ENCODE assay signal across 23 mouse cellular contexts in the genomic region with DNA sequence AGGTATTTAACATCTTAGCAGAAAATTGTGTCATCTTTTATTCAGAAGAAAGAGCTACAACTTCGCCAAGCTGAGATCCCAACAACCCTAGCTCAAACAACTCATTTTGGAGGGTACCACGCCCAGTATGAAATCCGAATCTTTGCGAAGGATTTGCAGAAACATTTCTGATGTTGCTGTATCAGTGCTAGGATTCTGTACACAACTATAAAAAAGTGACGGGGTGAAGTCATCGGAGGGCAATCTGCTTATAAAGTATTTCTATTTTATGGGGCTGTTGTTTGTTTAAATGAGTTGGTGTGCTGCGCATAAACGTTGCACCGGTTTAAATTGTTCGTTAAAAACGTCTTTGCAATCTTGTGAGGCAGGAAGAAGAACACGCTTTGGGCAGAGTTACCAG. TPM values are rescaled to one million over a fixed set of nuclear protein-coding genes. Genes with fewer than 3 reads are reported as not detected.
DNase-seq lines count a peak whose midpoint lies in the region; ATAC-seq and TF ChIP-seq lines count a peak whose summit lies in the region.
"Had no signal": no experiment of that assay in that cellular context is flagged by ENCODE, and none has a peak within 500 bp of the region (broad histone marks: within the 10 kb centered on the region; RNA-seq: fewer than 3 reads in every experiment).

No protein-coding gene starts in this region.

- H3K4me3 ChIP-seq in midbrain, embryonic 11.5 days (ENCODE audit: low read depth, low read length), result no peak overlapping the region
- no peak overlapping the region for H3K4me3 ChIP-seq in midbrain, embryonic 15.5 days
- peak overlapping the region; percentile 66 to 75 for H3K4me3 ChIP-seq in MEL (ENCODE audit: control insufficient read depth in 1 of 2, insufficient read depth in 1 of 2, low read depth in 2 of 2, low read length in 2 of 2)
- H3K4me3 ChIP-seq: embryonic facial prominence, embryonic 13.5 days; forebrain, embryonic 13.5 days; hindbrain, embryonic 12.5 days had no signal

- no peak for TF ChIP-seq CTCF in MEL (IDR thresholded peaks at IDR 0.05 in 2 of 3, conservative IDR thresholded peaks at IDR 0.05 in 1 of 3; ENCODE audit: control insufficient read depth in 1 of 3, insufficient read depth in 1 of 3, low read depth in 2 of 3, low read length in 3 of 3, poor library complexity in 1 of 3, severe bottlenecking in 1 of 3)

- H3K9me3 ChIP-seq in midbrain, embryonic 11.5 days (ENCODE audit: control insufficient read depth, low read length), result no peaks in the 10 kb centered on the region
- no peaks in the 10 kb centered on the region for H3K9me3 ChIP-seq in midbrain, embryonic 15.5 days
- no peaks in the 10 kb centered on the region for H3K9me3 ChIP-seq in MEL (replicated peaks; ENCODE audit: insufficient read depth, low read length)
- H3K9me3 ChIP-seq: embryonic facial prominence, embryonic 13.5 days; forebrain, embryonic 13.5 days; heart, embryonic 12.5 days; hindbrain, embryonic 12.5 days had no signal

- no peaks in the 10 kb centered on the region for H3K36me3 ChIP-seq in midbrain, embryonic 11.5 days (ENCODE audit: control insufficient read depth, insufficient read depth, low read length)
- no peaks in the 10 kb centered on the region for H3K36me3 ChIP-seq in midbrain, embryonic 15.5 days (replicated peaks)
- peaks cover 0 to 27% of the 10 kb centered on the region in 2 experiments; a peak in 3 of 4 replicates for H3K36me3 ChIP-seq in MEL (ENCODE audit: control insufficient read depth in 1 of 2, insufficient read depth in 2 of 2, low read length in 2 of 2)
- H3K36me3 ChIP-seq: embryonic facial prominence, embryonic 13.5 days; heart, embryonic 12.5 days; hindbrain, embryonic 12.5 days had no signal

- no peak for ATAC-seq in midbrain, embryonic 11.5 days (ENCODE audit: low FRiP score)
- ATAC-seq in midbrain, embryonic 15.5 days (replicated peaks), result no peak
- ATAC-seq: Patski had no signal

- no peak for TF ChIP-seq EP300 in MEL (IDR thresholded peaks at IDR 0.05; ENCODE audit: low read depth in 1 of 2, low read length in 2 of 2)

- H3K9ac ChIP-seq in midbrain, embryonic 11.5 days (ENCODE audit: low read length), result no peak overlapping the region
- H3K9ac ChIP-seq in midbrain, embryonic 15.5 days, result no peak overlapping the region
- peak overlapping the region; percentile 68 for H3K9ac ChIP-seq in MEL (ENCODE audit: control insufficient read depth, low read depth, low read length, poor library complexity, severe bottlenecking)
- H3K9ac ChIP-seq: embryonic facial prominence, embryonic 13.5 days; forebrain, embryonic 13.5 days; forebrain, postnatal 0 days; heart, embryonic 12.5 days; hindbrain, embryonic 12.5 days had no signal

- peaks cover 5% of the 10 kb centered on the region for H3K4me1 ChIP-seq in midbrain, embryonic 11.5 days (ENCODE audit: control insufficient read depth, insufficient read depth, low read length)
- H3K4me1 ChIP-seq in midbrain, embryonic 15.5 days, result peaks cover 5% of the 10 kb centered on the region
- H3K4me1 ChIP-seq in MEL (ENCODE audit: control insufficient read depth in 1 of 2, insufficient read depth in 2 of 2, low read length in 2 of 2), result peaks cover 17 to 20% of the 10 kb centered on the region in 2 experiments

- no peak for TF ChIP-seq RAD21 in MEL (IDR thresholded peaks at IDR 0.05; ENCODE audit: low read depth, low read length)

- DNase-seq in midbrain, embryonic 11.5 days (ENCODE audit: low spot score, missing footprints), result peak; percentile 93
- DNase-seq in MEL (ENCODE audit: low read depth, low spot score), result no peak
- DNase-seq in embryo, embryonic 9.5 days (ENCODE audit: extremely low spot score), result peak; percentile 28
- no peak for DNase-seq in cerebellum, adult 11-12 months
- DNase-seq in kidney, postnatal 36 days, result no peak
- DNase-seq: cerebellum, adult 11 months; cerebellum, adult 9-10 months; forebrain, postnatal 0 days; gastrocnemius, postnatal 25 days; kidney, adult 11 months had no signal

- WGBS in midbrain, embryonic 11.5 days, result under 1% methylated on average over 12 of the region's 12 CpGs
- under 1% methylated on average over 12 of the region's 12 CpGs for WGBS in midbrain, embryonic 15.5 days

- H3K27me3 ChIP-seq in midbrain, embryonic 11.5 days (ENCODE audit: control insufficient read depth, insufficient read depth, low read length), result peaks cover 81% of the 10 kb centered on the region
- H3K27me3 ChIP-seq in midbrain, embryonic 15.5 days (replicated peaks), result peaks cover 75% of the 10 kb centered on the region
- H3K27me3 ChIP-seq in MEL (ENCODE audit: control insufficient read depth in 1 of 2, insufficient read depth in 2 of 2, low read length in 2 of 2), result no peaks in the 10 kb centered on the region
- H3K27me3 ChIP-seq: Patski had no signal

- no peak overlapping the region for H3K27ac ChIP-seq in midbrain, embryonic 11.5 days (ENCODE audit: low read depth, low read length)
- H3K27ac ChIP-seq in midbrain, embryonic 15.5 days, result no peak overlapping the region
- peak overlapping the region; percentile 1; the same call in 1 of the 2 replicates for H3K27ac ChIP-seq in MEL (ENCODE audit: control insufficient read depth, low read depth, low read length)
- H3K27ac ChIP-seq: embryonic facial prominence, embryonic 13.5 days; forebrain, embryonic 13.5 days; gastrocnemius, adult 2 months; hindbrain, embryonic 12.5 days; hindbrain, postnatal 0 days had no signal

- no peak for TF ChIP-seq POLR2A in MEL (IDR thresholded peaks at IDR 0.05; ENCODE audit: control insufficient read depth in 1 of 2, insufficient read depth in 1 of 2, low read depth in 1 of 2, low read length in 2 of 2, poor library complexity in 1 of 2)

- H3K4me2 ChIP-seq in midbrain, embryonic 11.5 days, result no peak overlapping the region
- H3K4me2 ChIP-seq in midbrain, embryonic 15.5 days, result no peak overlapping the region
- H3K4me2 ChIP-seq: hindbrain, embryonic 12.5 days had no signal

- H3K79me2 ChIP-seq in MEL (ENCODE audit: control insufficient read depth, insufficient read depth, low read length, poor library complexity), result peaks cover 10% of the 10 kb centered on the region

TF ChIP-seq in MEL, 35 proteins besides CTCF, POLR2A, EP300 and RAD21:
- TF ChIP-seq ZNF384 (IDR thresholded peaks at IDR 0.05; ENCODE audit: low read depth, low read length), result no peak
- TF ChIP-seq KAT2A (conservative IDR thresholded peaks at IDR 0.05; ENCODE audit: low read depth, low read length), result no peak
- no peak for TF ChIP-seq MAZ (IDR thresholded peaks at IDR 0.05; ENCODE audit: low read depth, low read length)
- no peak for TF ChIP-seq POLR2AphosphoS2 (IDR thresholded peaks at IDR 0.05; ENCODE audit: low read length)
- TF ChIP-seq NELFE (IDR thresholded peaks at IDR 0.05; ENCODE audit: low read depth, low read length), result no peak
- no peak for TF ChIP-seq USF1 (IDR thresholded peaks at IDR 0.05; ENCODE audit: low read depth, low read length)
- TF ChIP-seq BHLHE40 (IDR thresholded peaks at IDR 0.05; ENCODE audit: borderline replicate concordance, low read depth, low read length), result no peak
- TF ChIP-seq HCFC1 (IDR thresholded peaks at IDR 0.05; ENCODE audit: low read depth, low read length), result no peak
- no peak for TF ChIP-seq NRF1 (IDR thresholded peaks at IDR 0.05; ENCODE audit: insufficient read depth, low read depth, low read length, poor library complexity, severe bottlenecking)
- TF ChIP-seq ZMIZ1 (IDR thresholded peaks at IDR 0.05; ENCODE audit: low read depth, low read length), result no peak
- no peak for TF ChIP-seq GABPA (IDR thresholded peaks at IDR 0.05; ENCODE audit: low read depth, low read length)
- no peak for TF ChIP-seq RCOR1 (IDR thresholded peaks at IDR 0.05; ENCODE audit: low read depth, low read length)
- TF ChIP-seq MYB (IDR thresholded peaks at IDR 0.05; ENCODE audit: low read depth, low read length), result no peak
- TF ChIP-seq CHD2 (IDR thresholded peaks at IDR 0.05; ENCODE audit: low read length), result no peak
- no peak for TF ChIP-seq E2F4 (IDR thresholded peaks at IDR 0.05; ENCODE audit: borderline replicate concordance, low read depth, low read length)
- no peak for TF ChIP-seq SIN3A (IDR thresholded peaks at IDR 0.05; ENCODE audit: low read length)
- no peak for TF ChIP-seq MYC (IDR thresholded peaks at IDR 0.05; ENCODE audit: low read depth, low read length)
- no peak for TF ChIP-seq MAX (IDR thresholded peaks at IDR 0.05; ENCODE audit: low read length)
- no peak for TF ChIP-seq USF2 (IDR thresholded peaks at IDR 0.05; ENCODE audit: borderline replicate concordance in 1 of 2, insufficient read depth in 1 of 2, low read depth in 1 of 2, low read length in 2 of 2)
- no peak for TF ChIP-seq TCF12 (IDR thresholded peaks at IDR 0.05; ENCODE audit: low read depth, low read length)

RNA-seq across cellular contexts. Expression of gene Cdkn2a, which starts 11.8 kb away (rescaled TPM):
- not detected in 2 replicates for polyA plus RNA-seq in midbrain, embryonic 11.5 days (2014; fragmentation: Nextera tagmentation; extraction: Ambion mirVana)
- polyA plus RNA-seq in midbrain, embryonic 15.5 days (2015; fragmentation: Nextera tagmentation; extraction: Ambion mirVana), result not detected in 2 replicates
- 163 and 196 TPM in 2 replicates for total RNA-seq in MEL (2012; rRNA removed)
- 100 to 1,000 TPM in 1 of 2 experiments, not detected in 1; 355 TPM for polyA plus RNA-seq in MEL (2012; ENCODE audit: insufficient read depth in 1 of 2, insufficient read length in 2 of 2, low read depth in 1 of 2, low replicate concordance in 2 of 2, missing spikeins in 1 of 2)
- total RNA-seq: forebrain, postnatal 0 days; gastrocnemius, adult 2 months; gastrocnemius, postnatal 25 days; granulocyte monocyte progenitor cell, adult 5-6 weeks; heart, postnatal 25 days; hindbrain, postnatal 0 days had no signal
- polyA plus RNA-seq: CD4-positive, CD25-positive, alpha-beta regulatory T cell, adult 4 months; embryonic facial prominence, embryonic 13.5 days; forebrain, embryonic 13.5 days; forebrain, postnatal 0 days; heart, embryonic 12.5 days; heart, embryonic 16.5 days; hindbrain, embryonic 12.5 days; hindbrain, postnatal 0 days; intestine, embryonic 14.5 days had no signal

RNA-seq across cellular contexts. Expression of gene Cdkn2b, which starts 28.2 kb away (rescaled TPM):
- polyA plus RNA-seq in midbrain, embryonic 11.5 days (2014; fragmentation: Nextera tagmentation; extraction: Ambion mirVana), result 0.15 TPM in 1 of 2 replicates, not detected in the other
- polyA plus RNA-seq in midbrain, embryonic 15.5 days (2015; fragmentation: Nextera tagmentation; extraction: Ambion mirVana), result 0.71 and 1.1 TPM in 2 replicates
- total RNA-seq in MEL (2012; rRNA removed), result 2.5 and 3.2 TPM in 2 replicates
- 1 to 10 TPM in 1 of 2 experiments, not detected in 1; 1.9 TPM for polyA plus RNA-seq in MEL (2012; ENCODE audit: insufficient read depth in 1 of 2, insufficient read length in 2 of 2, low read depth in 1 of 2, low replicate concordance in 2 of 2, missing spikeins in 1 of 2)
- total RNA-seq: granulocyte monocyte progenitor cell, adult 5-6 weeks had no signal

Comparison
In these comparisons a context has a peak if more than half of its experiments do, and no peak if none do; other contexts are left out.
1. DNase-seq: peak in midbrain, embryonic 11.5 days (single experiment) and embryo, embryonic 9.5 days (single experiment); none in MEL (single experiment), cerebellum, adult 11-12 months (single experiment) and kidney, postnatal 36 days (0 of 2).
2. H3K4me3 ChIP-seq: peak in MEL (2 of 2); none in midbrain, embryonic 11.5 days (single experiment) and midbrain, embryonic 15.5 days (single experiment).